Mouse (Mus musculus): ENCODE results near the gene Traf3ip1. TPM values are rescaled to one million over a fixed set of nuclear protein-coding genes. Genes with fewer than 3 reads are reported as not detected.
A peak's percentile ranks its signal among the peaks of the same experiment; 100 is the strongest.

Gene Traf3ip1
- total and polyA plus RNA-seq, 2 experiments from 2014 or later = 6.4 to 15.8 TPM

GRCm38 (mm10) chr1:91483304-91484010 lies 11.0 kb upstream of the Traf3ip1 start:
- Histone ChIP-seq H3K27ac (ENCODE audit: low read depth, low read length) (no peak overlapping the region), H3K4me3 (ENCODE audit: low read depth, low read length) (no peak overlapping the region), H3K9ac (no peak overlapping the region), H3K4me2 (ENCODE audit: low read depth) (no peak overlapping the region), H3K9me3 (ENCODE audit: low read length) (no peaks in the 10 kb centered on the region), H3K27me3 (ENCODE audit: insufficient read depth, low read length) (no peaks in the 10 kb centered on the region), H3K36me3 (ENCODE audit: insufficient read depth) (no peaks in the 10 kb centered on the region), H3K4me1 (ENCODE audit: insufficient read depth) (no peaks in the 10 kb centered on the region)
- 44% methylated on average over 10 of the region's 10 CpGs for WGBS
- peak; percentile 79 for TF ChIP-seq CTCF (IDR thresholded peaks at IDR 0.05; ENCODE audit: low read depth)
- ATAC-seq = peak; percentile 66
- DNase-seq = peak; percentile 66

DNA sequence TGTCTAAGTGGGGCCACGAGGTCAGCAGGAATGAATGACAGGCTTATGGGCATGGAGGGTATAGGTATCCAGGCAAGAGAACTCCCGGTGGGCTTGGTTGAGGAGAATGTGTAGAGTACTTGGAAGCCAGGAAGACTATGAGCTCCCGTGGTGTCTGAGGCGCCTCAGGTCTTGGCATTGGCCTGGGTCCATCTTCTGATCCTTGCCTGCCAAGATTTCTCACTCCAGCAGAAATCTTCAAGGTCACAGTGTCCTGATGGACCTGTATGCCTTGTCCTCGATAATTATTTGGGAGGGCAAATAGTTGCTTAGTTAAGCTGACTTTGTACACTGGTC lies 10.5 kb upstream of the Traf3ip1 start:
- Histone ChIP-seq H3K9ac (no peak overlapping the region), H3K4me3 (ENCODE audit: low read depth, low read length) (no peak overlapping the region)
- no peak for DNase-seq

DNA sequence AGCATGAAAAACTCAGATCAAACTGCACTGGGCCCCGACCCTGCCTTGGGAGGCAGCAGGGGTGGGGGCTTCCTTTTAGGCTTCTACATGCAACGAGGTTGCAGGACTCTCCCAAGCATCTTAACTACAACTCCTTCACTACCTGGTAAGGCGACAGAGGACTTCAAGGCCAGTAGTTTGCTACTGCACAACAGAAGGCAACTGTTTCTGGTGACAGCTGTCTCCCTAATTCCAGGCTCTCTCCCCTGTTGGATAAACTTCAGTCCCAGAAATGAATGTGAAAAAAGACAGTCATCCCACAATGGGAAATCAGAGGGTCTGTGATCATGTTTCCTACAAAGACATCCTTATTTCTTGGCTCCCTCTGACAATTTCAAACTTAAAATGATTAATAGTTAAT lies 9.0 kb upstream of the Traf3ip1 start:
- Histone ChIP-seq H3K27ac (ENCODE audit: low read depth, low read length) (no peak overlapping the region), H3K4me2 (ENCODE audit: low read depth) (no peak overlapping the region), H3K9ac (no peak overlapping the region), H3K36me3 (ENCODE audit: insufficient read depth) (no peaks in the 10 kb centered on the region), H3K9me3 (ENCODE audit: low read length) (no peaks in the 10 kb centered on the region), H3K4me3 (ENCODE audit: low read depth, low read length) (no peak overlapping the region), H3K4me1 (ENCODE audit: insufficient read depth) (no peaks in the 10 kb centered on the region), H3K27me3 (ENCODE audit: insufficient read depth, low read length) (no peaks in the 10 kb centered on the region)
- no peak for DNase-seq
- no peak for TF ChIP-seq CTCF (IDR thresholded peaks at IDR 0.05; ENCODE audit: low read depth)
- ATAC-seq = no peak
- WGBS = 74% methylated on average over 3 of the region's 3 CpGs

More for the DNA sequence above, 10.5 kb upstream of the Traf3ip1 start:
- Histone ChIP-seq H3K36me3 (ENCODE audit: insufficient read depth) (no peaks in the 10 kb centered on the region), H3K27ac (ENCODE audit: low read depth, low read length) (no peak overlapping the region), H3K4me1 (ENCODE audit: insufficient read depth) (no peaks in the 10 kb centered on the region), H3K9me3 (ENCODE audit: low read length) (no peaks in the 10 kb centered on the region), H3K4me2 (ENCODE audit: low read depth) (no peak overlapping the region), H3K27me3 (ENCODE audit: insufficient read depth, low read length) (no peaks in the 10 kb centered on the region)
- no peak for ATAC-seq
- 72% methylated on average over 5 of the region's 5 CpGs for WGBS
- TF ChIP-seq CTCF (IDR thresholded peaks at IDR 0.05; ENCODE audit: low read depth) = no peak

DNA sequence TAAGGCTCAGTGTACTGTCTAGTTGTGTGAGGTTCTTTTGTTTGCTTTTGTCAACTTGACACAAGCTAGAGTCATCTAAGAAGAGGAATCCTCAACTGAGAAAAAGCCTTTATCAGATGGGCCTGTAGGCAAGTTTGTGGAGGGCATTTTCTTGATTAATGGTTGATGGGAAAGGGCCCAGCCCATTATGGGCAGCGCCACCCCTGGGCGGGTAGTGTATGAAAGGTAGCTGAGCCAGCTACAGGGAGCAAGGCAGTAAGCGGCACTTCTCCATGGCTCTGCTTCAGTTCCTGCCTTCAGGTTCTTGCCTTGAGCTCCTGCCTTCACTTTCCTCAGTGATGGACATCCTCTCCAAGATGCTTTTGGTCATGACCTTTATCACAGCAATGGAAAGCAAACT lies 8.3 kb upstream of the Traf3ip1 start:
- ATAC-seq = no peak
- no peak overlapping the region for H3K4me2 ChIP-seq (ENCODE audit: low read depth)
- DNase-seq = no peak
- H3K9ac ChIP-seq = no peak overlapping the region
- no peaks in the 10 kb centered on the region for H3K4me1 ChIP-seq (ENCODE audit: insufficient read depth)
- H3K9me3 ChIP-seq (ENCODE audit: low read length) = no peaks in the 10 kb centered on the region
- H3K27me3 ChIP-seq (ENCODE audit: insufficient read depth, low read length) = no peaks in the 10 kb centered on the region
- H3K27ac ChIP-seq (ENCODE audit: low read depth, low read length) = no peak overlapping the region
- no peak overlapping the region for H3K4me3 ChIP-seq (ENCODE audit: low read depth, low read length)
- no peaks in the 10 kb centered on the region for H3K36me3 ChIP-seq (ENCODE audit: insufficient read depth)
- 81% methylated on average over 3 of the region's 3 CpGs for WGBS
- TF ChIP-seq CTCF (IDR thresholded peaks at IDR 0.05; ENCODE audit: low read depth) = no peak

- Histone ChIP-seq H3K27ac (ENCODE audit: low read depth, low read length) (no peak overlapping the region), H3K4me3 (ENCODE audit: low read depth, low read length) (no peak overlapping the region), H3K4me2 (ENCODE audit: low read depth) (no peak overlapping the region), H3K9ac (no peak overlapping the region), H3K4me1 (ENCODE audit: insufficient read depth) (peaks cover 2% of the 10 kb centered on the region), H3K9me3 (ENCODE audit: low read length) (no peaks in the 10 kb centered on the region), H3K27me3 (ENCODE audit: insufficient read depth, low read length) (no peaks in the 10 kb centered on the region), H3K36me3 (ENCODE audit: insufficient read depth) (no peaks in the 10 kb centered on the region)
- TF ChIP-seq CTCF (IDR thresholded peaks at IDR 0.05; ENCODE audit: low read depth) = no peak
- no peak for ATAC-seq
- no peak for DNase-seq
- 75% methylated on average over 1 of the region's 1 CpGs for WGBS
These were observed 4.1 kb upstream of the Traf3ip1 start for GRCm38 (mm10) chr1:91490322-91490721.

DNA sequence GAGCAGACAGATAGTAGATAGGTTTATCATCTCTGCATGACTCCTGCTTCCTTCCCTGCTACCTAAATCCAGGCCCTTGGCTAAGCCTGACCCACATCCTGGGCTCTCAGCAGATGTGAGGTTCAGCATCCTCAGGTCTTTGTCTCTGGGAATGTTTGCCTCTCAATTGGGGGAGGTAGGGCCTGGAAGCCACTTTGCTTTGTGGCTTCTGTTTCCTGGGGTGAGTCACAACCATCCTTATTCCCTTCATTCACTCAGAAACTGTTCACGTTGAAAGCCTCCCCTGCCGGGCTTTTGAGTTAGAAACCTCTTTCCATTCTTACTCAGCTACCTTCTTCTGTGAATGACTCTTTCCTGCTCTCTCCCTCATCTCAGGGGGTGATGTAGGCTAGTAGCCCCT lies 1.7 kb upstream of the Traf3ip1 start:
- H3K4me3 ChIP-seq (ENCODE audit: low read depth, low read length) = no peak overlapping the region
- no peak for TF ChIP-seq CTCF (IDR thresholded peaks at IDR 0.05; ENCODE audit: low read depth)
- DNase-seq = no peak
- no peak for ATAC-seq
- H3K4me2 ChIP-seq (ENCODE audit: low read depth) = no peak overlapping the region
- no peak overlapping the region for H3K27ac ChIP-seq (ENCODE audit: low read depth, low read length)
- no peak overlapping the region for H3K9ac ChIP-seq
- no peaks in the 10 kb centered on the region for H3K27me3 ChIP-seq (ENCODE audit: insufficient read depth, low read length)
- no peaks in the 10 kb centered on the region for H3K36me3 ChIP-seq (ENCODE audit: insufficient read depth)
- no peaks in the 10 kb centered on the region for H3K9me3 ChIP-seq (ENCODE audit: low read length)
- H3K4me1 ChIP-seq (ENCODE audit: insufficient read depth) = peaks cover 5% of the 10 kb centered on the region
- WGBS = 11% methylated on average over 2 of the region's 2 CpGs

DNA sequence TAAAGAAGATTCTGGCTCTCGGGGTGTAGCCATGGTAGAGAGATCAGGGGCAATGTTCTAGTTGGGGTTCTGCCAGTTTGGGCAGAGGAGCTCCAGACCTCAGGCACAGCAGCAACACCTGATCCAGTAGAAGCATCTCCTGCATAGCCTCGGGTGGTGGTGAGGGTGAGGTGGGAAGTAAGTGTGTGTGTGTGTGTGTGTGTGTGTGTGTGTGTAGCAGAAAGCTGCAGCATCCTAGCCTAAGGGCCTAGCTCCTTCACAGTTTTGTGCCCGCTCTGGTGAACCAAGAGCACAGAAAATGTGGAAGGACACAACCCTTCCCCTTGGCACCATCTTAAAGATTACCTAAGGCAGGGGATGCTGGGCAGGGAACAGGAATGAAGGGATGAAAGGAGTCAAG lies 509 bp upstream of the Traf3ip1 start:
- Histone ChIP-seq H3K27ac (ENCODE audit: low read depth, low read length) (no peak overlapping the region), H3K4me2 (ENCODE audit: low read depth) (peak overlapping the region; percentile 84), H3K4me3 (ENCODE audit: low read depth, low read length) (peak overlapping the region; percentile 85), H3K9ac (peak overlapping the region; percentile 79), H3K9me3 (ENCODE audit: low read length) (no peaks in the 10 kb centered on the region), H3K27me3 (ENCODE audit: insufficient read depth, low read length) (no peaks in the 10 kb centered on the region), H3K36me3 (ENCODE audit: insufficient read depth) (no peaks in the 10 kb centered on the region), H3K4me1 (ENCODE audit: insufficient read depth) (peaks cover 5% of the 10 kb centered on the region)
- no peak for TF ChIP-seq CTCF (IDR thresholded peaks at IDR 0.05; ENCODE audit: low read depth)
- WGBS = 37% methylated on average over 3 of the region's 3 CpGs
- DNase-seq (no peak), ATAC-seq (peak; percentile 11; the same call in 1 of the 2 replicates)
